Mouse (Mus musculus) adrenal gland, adult 18-20 months (tissue): ENCODE measurements at regions not wholly inside any gene's neighbourhood (a gene's known extent, or its start where the extent isn't known, plus 50 kb on each side); places are given as distances from the start of the nearest gene placed in this dataset.

ENCODE experiments used
- DNase-seq, 2 experiments: peaks; one replicate each; pipeline ENCODE4 v3.0.0; 2021 to 2022; ENCODE audit warnings: low spot score in 2 of 2

DNA sequence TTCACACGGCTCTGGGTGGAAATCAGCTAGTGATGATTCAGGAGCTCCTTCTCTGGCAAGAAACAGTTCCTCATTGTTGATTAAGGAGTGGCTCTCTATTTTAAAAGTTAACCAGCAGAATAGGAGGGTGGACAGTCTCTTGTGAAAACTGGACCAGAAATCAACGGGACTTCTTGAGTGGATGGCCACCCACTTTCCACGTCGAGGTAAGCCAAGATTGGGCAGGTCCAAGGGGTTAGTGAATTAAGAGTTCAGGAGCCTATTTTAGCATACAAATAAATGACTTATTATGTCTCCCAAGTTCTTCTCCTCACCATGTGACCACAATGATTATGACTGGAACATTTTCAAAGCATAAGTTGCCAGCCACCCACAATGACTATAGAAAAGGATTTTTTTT, 77.7 kb upstream of the Dkk2 start:
- no peak for DNase-seq

DNA sequence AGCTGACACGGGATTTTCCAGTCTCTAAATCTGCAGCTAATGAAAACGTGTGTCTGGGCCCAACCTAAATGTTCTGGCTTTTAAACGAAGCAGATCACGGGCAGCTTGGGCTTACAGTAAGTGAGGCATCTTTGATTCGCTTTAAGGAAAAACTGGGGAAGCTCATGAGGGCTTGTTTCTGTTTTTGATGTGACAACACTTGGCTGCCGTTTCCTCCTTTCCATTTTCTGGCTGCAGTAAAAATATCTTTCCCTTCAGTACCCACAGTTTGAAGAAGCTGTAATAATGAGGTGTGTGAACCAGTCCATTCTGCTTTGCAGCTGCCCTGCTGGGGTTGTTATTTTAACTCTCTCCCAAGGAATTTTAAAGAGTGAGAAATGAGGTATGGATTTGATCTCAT, 69.9 kb upstream of the Dkk2 start:
- DNase-seq: no peak

DNA sequence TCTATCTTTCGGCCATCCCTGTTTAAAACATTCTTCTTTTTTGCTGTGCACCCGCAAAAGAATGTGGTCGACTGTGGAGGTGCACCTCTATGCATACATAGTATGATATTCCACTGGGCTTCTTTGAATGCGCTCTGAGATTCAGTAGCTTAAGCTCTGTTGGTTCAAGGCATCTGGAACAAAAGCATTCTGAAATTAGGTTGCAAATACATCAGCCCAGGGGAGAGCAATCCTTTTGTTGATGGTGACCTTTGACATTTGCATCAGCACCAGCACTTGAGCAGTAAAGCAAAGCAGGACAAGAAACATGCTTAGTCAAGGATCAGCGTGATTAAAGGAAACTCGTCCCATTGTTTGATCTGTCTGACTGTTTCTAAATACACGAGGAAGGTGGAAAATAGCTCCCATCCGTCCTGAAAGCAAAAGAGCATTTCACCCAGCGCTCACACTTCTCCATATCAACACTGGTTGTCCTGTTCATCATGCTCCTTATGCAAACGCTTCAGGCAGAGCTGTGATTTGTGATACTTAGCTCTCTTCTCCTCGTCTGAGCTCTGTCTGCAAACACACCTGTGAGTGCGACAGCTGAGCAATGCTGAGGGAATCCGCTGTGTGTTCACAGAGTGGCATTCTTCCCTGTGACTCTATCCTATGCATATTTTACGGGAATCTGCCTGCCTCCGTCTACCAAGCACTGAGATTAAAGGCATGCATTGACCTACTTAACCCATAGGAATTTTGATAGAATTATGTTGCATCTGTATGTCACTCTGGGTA, 67.4 kb upstream of the Dkk2 start:
- DNase-seq: no peak

DNA sequence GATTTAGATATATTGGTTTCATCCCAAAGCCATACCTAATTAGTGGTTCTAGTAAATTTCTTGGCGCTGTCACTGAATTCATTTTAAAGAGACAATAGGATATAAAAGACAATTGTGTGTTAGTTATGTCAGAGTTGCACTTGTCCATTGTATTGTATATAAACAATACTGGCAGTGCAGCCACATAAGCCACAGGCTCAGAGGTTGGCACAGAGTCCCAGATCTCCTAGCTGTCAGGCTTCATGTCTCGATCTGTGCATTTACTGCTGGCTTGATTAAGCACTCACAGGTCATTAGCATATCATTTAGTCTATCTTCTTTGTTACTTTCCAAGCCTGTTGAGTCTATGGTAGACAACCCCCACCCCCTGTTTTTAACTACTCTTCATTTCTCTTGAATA, 66.6 kb upstream of the Dkk2 start:
- DNase-seq: no peak

DNA sequence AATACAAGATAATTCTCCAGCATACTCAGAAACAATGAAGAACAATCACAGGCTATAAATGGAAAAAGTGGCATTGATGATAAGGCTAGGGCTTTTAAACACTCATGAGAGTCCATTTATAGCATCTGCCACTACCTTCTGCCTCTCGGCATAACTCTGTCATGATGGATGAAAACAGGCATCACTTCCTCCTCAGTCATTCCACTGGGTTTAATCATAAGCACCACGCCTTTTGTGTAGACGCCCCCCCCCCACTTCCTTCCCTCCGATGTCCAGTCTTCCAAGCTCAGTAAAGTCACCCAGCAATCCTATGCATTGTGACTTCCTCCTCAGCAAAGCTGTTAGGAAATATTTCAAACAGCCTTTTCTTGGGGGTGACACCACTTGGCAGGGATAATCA, 63.1 kb upstream of the Dkk2 start:
- no peak for DNase-seq

DNA sequence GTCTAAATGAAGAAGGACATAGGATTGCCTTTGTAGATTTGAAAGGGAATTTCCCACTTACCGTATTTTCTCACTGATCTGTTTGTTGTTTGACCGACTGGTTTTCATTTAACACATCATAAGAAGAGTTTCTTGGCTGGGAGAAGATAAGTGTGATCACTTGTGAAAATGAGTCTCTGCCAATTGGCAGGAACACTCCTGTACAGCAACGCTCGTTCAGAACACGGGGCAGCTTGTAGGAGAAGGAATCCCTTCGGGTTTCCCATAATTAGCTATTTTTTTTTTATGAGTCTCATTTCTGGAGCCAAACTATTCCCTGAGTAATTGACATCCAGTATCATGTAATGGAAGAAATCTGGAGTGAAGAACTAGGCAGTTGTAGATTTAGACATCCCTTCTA, 61.8 kb upstream of the Dkk2 start:
- no peak for DNase-seq

DNA sequence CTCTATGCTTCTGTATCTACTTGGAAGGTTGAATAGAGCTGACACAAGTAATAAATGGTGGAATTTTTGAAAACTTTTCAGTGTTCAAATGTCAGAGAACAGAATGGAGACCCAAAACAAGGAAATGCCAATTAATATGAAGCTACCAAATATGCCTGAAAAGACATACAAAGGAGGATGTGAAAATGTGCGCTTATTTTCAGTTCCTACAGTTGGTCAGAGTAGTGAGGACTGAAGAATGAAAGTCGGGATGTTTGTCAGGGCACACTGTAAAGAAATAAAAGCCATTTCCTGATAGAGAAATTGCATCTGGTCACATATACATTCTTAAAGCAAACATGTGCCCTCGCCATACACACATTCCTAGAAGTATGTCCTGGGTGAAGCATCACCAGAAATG, 56.0 kb upstream of the Dkk2 start:
- no peak for DNase-seq

DNA sequence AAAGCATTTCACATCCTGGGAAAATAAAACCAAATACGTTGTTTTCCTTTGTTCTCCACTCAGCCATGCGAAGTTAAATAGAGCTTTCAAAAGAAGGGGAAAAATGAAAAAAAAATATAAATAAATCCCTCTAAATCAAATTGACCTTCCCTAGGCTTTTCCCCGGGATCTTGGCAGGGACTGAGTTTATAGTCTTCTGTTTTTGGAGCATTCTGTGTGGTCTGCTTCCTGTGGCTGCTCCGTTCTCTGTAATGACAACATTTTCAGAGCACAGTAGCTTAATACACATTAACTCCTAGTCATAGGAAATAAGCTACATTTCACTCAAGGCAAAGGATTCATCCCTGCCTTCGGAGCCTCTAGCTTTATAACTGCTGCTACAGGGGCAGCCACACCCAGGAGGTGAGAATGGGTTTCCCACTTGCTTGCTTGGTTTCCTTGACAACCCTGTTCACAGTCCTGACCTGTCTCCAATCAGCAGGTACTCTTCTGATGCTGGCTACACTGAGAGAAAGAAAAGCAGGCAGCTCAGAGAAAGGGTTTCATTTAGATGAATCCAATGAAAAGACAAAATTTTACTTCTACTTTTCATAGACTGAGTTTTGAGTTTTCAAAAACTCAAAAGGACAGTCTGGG, 51.9 kb upstream of the Dkk2 start:
- DNase-seq: no peak

DNA sequence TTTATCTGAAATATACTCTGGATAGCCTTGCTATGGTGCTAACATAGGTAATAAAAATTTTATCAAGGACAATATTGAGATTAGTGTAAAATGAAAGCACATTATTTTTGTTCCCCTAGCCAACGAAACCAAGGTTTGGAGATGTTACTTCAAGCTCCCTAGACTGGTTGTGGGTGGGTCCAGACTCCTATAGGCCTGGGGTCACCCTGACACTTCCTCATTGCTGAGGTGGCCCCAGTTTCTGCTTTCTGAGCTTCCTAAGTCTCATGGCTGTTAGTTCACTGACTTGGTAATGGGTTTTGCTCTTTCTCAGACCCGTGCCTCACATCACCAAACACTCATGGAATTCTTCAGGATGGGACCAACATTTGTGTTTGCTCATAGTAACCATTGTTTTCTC, 49.9 kb upstream of the Dkk2 start:
- no peak for DNase-seq
